Comparison of ENCODE assay signal across 12 mouse cellular contexts in the genomic region with DNA sequence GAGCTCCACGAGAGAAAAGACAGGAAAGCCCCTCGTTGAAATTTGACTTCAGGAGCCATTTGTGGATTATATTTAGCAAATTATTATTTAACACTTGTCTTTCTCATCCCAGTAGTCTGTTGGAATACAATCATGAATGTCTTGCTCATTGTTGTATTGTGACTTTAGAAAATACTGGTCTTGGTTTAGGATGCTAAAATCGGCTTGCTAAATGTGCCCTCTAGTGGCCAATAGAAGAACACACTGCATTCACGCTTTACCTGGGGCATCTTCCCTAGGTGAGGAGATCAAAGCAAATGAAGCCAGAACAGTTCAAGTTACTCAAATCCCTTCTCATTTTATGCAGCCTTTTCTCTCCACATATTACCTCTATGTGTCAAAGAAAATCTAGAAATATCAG. TPM values are rescaled to one million over a fixed set of nuclear protein-coding genes. Genes with fewer than 3 reads are reported as not detected.
DNase-seq lines count a peak whose midpoint lies in the region; ATAC-seq and TF ChIP-seq lines count a peak whose summit lies in the region.
"Had no signal": no experiment of that assay in that cellular context is flagged by ENCODE, and none has a peak within 500 bp of the region (broad histone marks: within the 10 kb centered on the region; RNA-seq: fewer than 3 reads in every experiment).

No protein-coding gene starts in this region.

- H3K4me1 ChIP-seq in hindbrain, embryonic 11.5 days (replicated peaks; ENCODE audit: control insufficient read depth, insufficient read depth, low read length): no peaks in the 10 kb centered on the region
- H3K4me1 ChIP-seq in hindbrain, embryonic 12.5 days: no peaks in the 10 kb centered on the region
- H3K4me1 ChIP-seq in midbrain, embryonic 11.5 days (ENCODE audit: control insufficient read depth, insufficient read depth, low read length): no peaks in the 10 kb centered on the region
- no peaks in the 10 kb centered on the region for H3K4me1 ChIP-seq in midbrain, embryonic 13.5 days (replicated peaks)
- H3K4me1 ChIP-seq in midbrain, postnatal 0 days (ENCODE audit: insufficient read depth, low read length): no peaks in the 10 kb centered on the region

- H3K9me3 ChIP-seq in hindbrain, embryonic 11.5 days (ENCODE audit: control insufficient read depth, low read length): no peaks in the 10 kb centered on the region
- no peaks in the 10 kb centered on the region for H3K9me3 ChIP-seq in hindbrain, embryonic 12.5 days (replicated peaks)
- H3K9me3 ChIP-seq in midbrain, embryonic 11.5 days (ENCODE audit: control insufficient read depth, low read length): no peaks in the 10 kb centered on the region
- no peaks in the 10 kb centered on the region for H3K9me3 ChIP-seq in midbrain, embryonic 13.5 days
- no peaks in the 10 kb centered on the region for H3K9me3 ChIP-seq in midbrain, postnatal 0 days (ENCODE audit: low read length)

- no peak overlapping the region for H3K4me2 ChIP-seq in hindbrain, embryonic 11.5 days (replicated peaks; ENCODE audit: low read depth, low read length)
- H3K4me2 ChIP-seq in hindbrain, embryonic 12.5 days (replicated peaks): no peak overlapping the region
- H3K4me2 ChIP-seq in midbrain, embryonic 11.5 days: no peak overlapping the region
- no peak overlapping the region for H3K4me2 ChIP-seq in midbrain, embryonic 13.5 days (replicated peaks)
- H3K4me2 ChIP-seq in midbrain, postnatal 0 days (ENCODE audit: low read depth, low read length, poor library complexity, severe bottlenecking): no peak overlapping the region

- no peak overlapping the region for H3K4me3 ChIP-seq in hindbrain, embryonic 11.5 days (ENCODE audit: low read depth, low read length)
- no peak overlapping the region for H3K4me3 ChIP-seq in hindbrain, embryonic 12.5 days
- H3K4me3 ChIP-seq in midbrain, embryonic 11.5 days (ENCODE audit: low read depth, low read length): no peak overlapping the region
- no peak overlapping the region for H3K4me3 ChIP-seq in midbrain, embryonic 13.5 days (replicated peaks)
- H3K4me3 ChIP-seq in midbrain, postnatal 0 days (ENCODE audit: low read depth, low read length): no peak overlapping the region

- no peaks in the 10 kb centered on the region for H3K27me3 ChIP-seq in hindbrain, embryonic 11.5 days (ENCODE audit: control insufficient read depth, insufficient read depth, low read length)
- no peaks in the 10 kb centered on the region for H3K27me3 ChIP-seq in hindbrain, embryonic 12.5 days
- no peaks in the 10 kb centered on the region for H3K27me3 ChIP-seq in midbrain, embryonic 11.5 days (ENCODE audit: control insufficient read depth, insufficient read depth, low read length)
- H3K27me3 ChIP-seq in midbrain, embryonic 13.5 days: no peaks in the 10 kb centered on the region
- H3K27me3 ChIP-seq in midbrain, postnatal 0 days (ENCODE audit: insufficient read depth, low read length): no peaks in the 10 kb centered on the region

- DNase-seq in hindbrain, embryonic 11.5 days (ENCODE audit: low spot score): peak; percentile 32
- peak; percentile 85 for DNase-seq in midbrain, embryonic 11.5 days (ENCODE audit: low spot score, missing footprints)
- peak; percentile 5 for DNase-seq in T-cell, adult 2 months (ENCODE audit: low spot score)
- peak; percentile 41 for DNase-seq in midbrain, postnatal 0 days (ENCODE audit: low spot score)
- no peak for DNase-seq in thymus, postnatal 36 days
- no peak for DNase-seq in spleen, adult 12 weeks (ENCODE audit: low spot score)
- DNase-seq: adrenal gland, postnatal 25 days; spleen, adult 18-20 months had no signal

- ATAC-seq in hindbrain, embryonic 11.5 days (ENCODE audit: low FRiP score): no peak
- no peak for ATAC-seq in hindbrain, embryonic 12.5 days (ENCODE audit: low FRiP score)
- no peak for ATAC-seq in midbrain, embryonic 11.5 days (ENCODE audit: low FRiP score)
- no peak for ATAC-seq in midbrain, embryonic 13.5 days
- no peak for ATAC-seq in midbrain, postnatal 0 days (ENCODE audit: low FRiP score)

- 47% methylated on average over 4 of the region's 4 CpGs for WGBS in hindbrain, embryonic 11.5 days
- WGBS in hindbrain, embryonic 12.5 days: 46% methylated on average over 4 of the region's 4 CpGs
- 47% methylated on average over 4 of the region's 4 CpGs for WGBS in midbrain, embryonic 11.5 days
- 50% methylated on average over 4 of the region's 4 CpGs for WGBS in midbrain, embryonic 13.5 days
- 47% methylated on average over 4 of the region's 4 CpGs for WGBS in midbrain, postnatal 0 days

- TF ChIP-seq CTCF in midbrain, postnatal 0 days (IDR thresholded peaks at IDR 0.05): peak; percentile 88

- no peak overlapping the region for H3K27ac ChIP-seq in hindbrain, embryonic 11.5 days (ENCODE audit: low read depth, low read length)
- H3K27ac ChIP-seq in hindbrain, embryonic 12.5 days: no peak overlapping the region
- no peak overlapping the region for H3K27ac ChIP-seq in midbrain, embryonic 11.5 days (ENCODE audit: low read depth, low read length)
- H3K27ac ChIP-seq in midbrain, embryonic 13.5 days: no peak overlapping the region
- no peak overlapping the region for H3K27ac ChIP-seq in midbrain, postnatal 0 days (ENCODE audit: low read depth, low read length)

- H3K36me3 ChIP-seq in hindbrain, embryonic 11.5 days (ENCODE audit: control insufficient read depth, insufficient read depth, low read length): no peaks in the 10 kb centered on the region
- no peaks in the 10 kb centered on the region for H3K36me3 ChIP-seq in hindbrain, embryonic 12.5 days
- H3K36me3 ChIP-seq in midbrain, embryonic 11.5 days (ENCODE audit: control insufficient read depth, insufficient read depth, low read length): no peaks in the 10 kb centered on the region
- H3K36me3 ChIP-seq in midbrain, embryonic 13.5 days: no peaks in the 10 kb centered on the region
- no peaks in the 10 kb centered on the region for H3K36me3 ChIP-seq in midbrain, postnatal 0 days (ENCODE audit: insufficient read depth, low read length)

- H3K9ac ChIP-seq in hindbrain, embryonic 11.5 days (ENCODE audit: low read depth, low read length): no peak overlapping the region
- H3K9ac ChIP-seq in hindbrain, embryonic 12.5 days: no peak overlapping the region
- H3K9ac ChIP-seq in midbrain, embryonic 11.5 days (ENCODE audit: low read length): no peak overlapping the region
- no peak overlapping the region for H3K9ac ChIP-seq in midbrain, embryonic 13.5 days (replicated peaks)
- H3K9ac ChIP-seq in midbrain, postnatal 0 days (replicated peaks; ENCODE audit: low read length, poor library complexity, severe bottlenecking): no peak overlapping the region

RNA-seq across cellular contexts. Expression of gene Ovch2, which starts 21.4 kb away (rescaled TPM):
- polyA plus RNA-seq in hindbrain, embryonic 11.5 days (2014; fragmentation: Nextera tagmentation; extraction: Ambion mirVana): not detected in 2 replicates
- polyA plus RNA-seq in hindbrain, embryonic 12.5 days (2016; fragmentation: Nextera tagmentation; extraction: Ambion mirVana): not detected in 2 replicates
- not detected in 2 replicates for polyA plus RNA-seq in midbrain, embryonic 11.5 days (2014; fragmentation: Nextera tagmentation; extraction: Ambion mirVana)
- not detected in 2 replicates for polyA plus RNA-seq in midbrain, embryonic 13.5 days (2015; fragmentation: Nextera tagmentation; extraction: Ambion mirVana)
- total RNA-seq in midbrain, postnatal 0 days (2014; rRNA removed): not detected in 2 replicates
- not detected in 2 replicates for polyA plus RNA-seq in midbrain, postnatal 0 days (2015; fragmentation: Nextera tagmentation; extraction: Ambion mirVana)
- total RNA-seq: adrenal gland, postnatal 25 days; megakaryocyte-erythroid progenitor cell, adult 5-6 weeks had no signal
- polyA plus RNA-seq: large intestine, adult 2 months had no signal

RNA-seq across cellular contexts. Expression of gene Cyb5r2, which starts 21.8 kb away (rescaled TPM):
- 0.14 and 0.24 TPM in 2 replicates for polyA plus RNA-seq in hindbrain, embryonic 11.5 days (2014; fragmentation: Nextera tagmentation; extraction: Ambion mirVana)
- polyA plus RNA-seq in hindbrain, embryonic 12.5 days (2016; fragmentation: Nextera tagmentation; extraction: Ambion mirVana): 0.16 and 0.36 TPM in 2 replicates
- polyA plus RNA-seq in midbrain, embryonic 11.5 days (2014; fragmentation: Nextera tagmentation; extraction: Ambion mirVana): 0.56 TPM in 1 of 2 replicates, not detected in the other
- 0.06 and 0.08 TPM in 2 replicates for polyA plus RNA-seq in midbrain, embryonic 13.5 days (2015; fragmentation: Nextera tagmentation; extraction: Ambion mirVana)
- not detected in 2 replicates for total RNA-seq in midbrain, postnatal 0 days (2014; rRNA removed)
- 0.47 and 0.60 TPM in 2 replicates for polyA plus RNA-seq in midbrain, postnatal 0 days (2015; fragmentation: Nextera tagmentation; extraction: Ambion mirVana)
- total RNA-seq: adrenal gland, postnatal 25 days; megakaryocyte-erythroid progenitor cell, adult 5-6 weeks had no signal

RNA-seq across cellular contexts. Expression of gene Olfr467, which starts 32.5 kb away (rescaled TPM):
- polyA plus RNA-seq in hindbrain, embryonic 11.5 days (2014; fragmentation: Nextera tagmentation; extraction: Ambion mirVana): not detected in 2 replicates
- polyA plus RNA-seq in hindbrain, embryonic 12.5 days (2016; fragmentation: Nextera tagmentation; extraction: Ambion mirVana): not detected in 2 replicates
- not detected in 2 replicates for polyA plus RNA-seq in midbrain, embryonic 11.5 days (2014; fragmentation: Nextera tagmentation; extraction: Ambion mirVana)
- polyA plus RNA-seq in midbrain, embryonic 13.5 days (2015; fragmentation: Nextera tagmentation; extraction: Ambion mirVana): not detected in 2 replicates
- not detected in 2 replicates for total RNA-seq in midbrain, postnatal 0 days (2014; rRNA removed)
- polyA plus RNA-seq in midbrain, postnatal 0 days (2015; fragmentation: Nextera tagmentation; extraction: Ambion mirVana): not detected in 2 replicates
- total RNA-seq: adrenal gland, postnatal 25 days; megakaryocyte-erythroid progenitor cell, adult 5-6 weeks had no signal
- polyA plus RNA-seq: large intestine, adult 2 months had no signal

RNA-seq across cellular contexts. Expression of gene Olfr469, which starts 45.7 kb away (rescaled TPM):
- not detected in 2 replicates for polyA plus RNA-seq in hindbrain, embryonic 11.5 days (2014; fragmentation: Nextera tagmentation; extraction: Ambion mirVana)
- polyA plus RNA-seq in hindbrain, embryonic 12.5 days (2016; fragmentation: Nextera tagmentation; extraction: Ambion mirVana): not detected in 2 replicates
- polyA plus RNA-seq in midbrain, embryonic 11.5 days (2014; fragmentation: Nextera tagmentation; extraction: Ambion mirVana): not detected in 2 replicates
- not detected in 2 replicates for polyA plus RNA-seq in midbrain, embryonic 13.5 days (2015; fragmentation: Nextera tagmentation; extraction: Ambion mirVana)
- total RNA-seq in midbrain, postnatal 0 days (2014; rRNA removed): not detected in 2 replicates
- not detected in 2 replicates for polyA plus RNA-seq in midbrain, postnatal 0 days (2015; fragmentation: Nextera tagmentation; extraction: Ambion mirVana)
- total RNA-seq: adrenal gland, postnatal 25 days; megakaryocyte-erythroid progenitor cell, adult 5-6 weeks had no signal
- polyA plus RNA-seq: large intestine, adult 2 months had no signal

Comparison
In these comparisons a context has a peak if more than half of its experiments do, and no peak if none do; other contexts are left out.
1. DNase-seq: peak in hindbrain, embryonic 11.5 days (single experiment), midbrain, embryonic 11.5 days (single experiment), T-cell, adult 2 months (single experiment) and midbrain, postnatal 0 days (single experiment); none in thymus, postnatal 36 days (0 of 2) and spleen, adult 12 weeks (single experiment).